7 mouse cellular contexts compared by ENCODE assay signal in the genomic region with DNA sequence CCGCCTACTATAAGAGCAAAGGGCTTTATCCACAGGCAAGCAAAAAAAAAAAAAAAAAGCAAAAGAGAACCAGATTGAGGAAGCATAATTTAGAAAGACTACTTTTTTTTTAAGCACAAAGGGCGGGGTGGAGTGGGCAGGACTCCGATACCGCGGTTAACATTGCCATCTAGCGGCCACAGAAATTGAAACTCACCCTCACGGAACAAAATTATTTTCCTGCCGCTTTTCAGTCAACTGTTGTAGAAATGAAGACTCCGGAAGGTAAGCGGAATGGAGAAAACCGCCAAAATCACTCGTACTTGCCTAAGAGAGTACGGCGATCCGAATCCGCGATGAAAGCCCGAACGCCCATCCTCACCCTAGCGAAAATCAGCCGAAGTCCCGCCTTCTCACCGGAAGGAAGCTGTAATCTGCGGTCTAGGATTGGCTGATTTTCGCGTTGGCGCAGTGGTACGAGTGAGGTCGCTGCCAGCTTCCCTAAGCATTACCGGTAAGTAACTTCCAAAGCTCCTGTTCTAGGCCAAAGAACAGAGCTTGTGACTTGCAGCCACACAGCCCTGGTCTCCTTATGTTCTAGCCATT. TPM values are rescaled to one million over a fixed set of nuclear protein-coding genes. Genes with fewer than 3 reads are reported as not detected.
DNase-seq lines count a peak whose midpoint lies in the region; ATAC-seq lines count a peak whose summit lies in the region.

Gene Tmem29, minus strand, starts transcription at position 389 of the 585 bp plus-strand sequence.

- no peaks in the 10 kb centered on the region for H3K27me3 ChIP-seq in intestine, embryonic 15.5 days (replicated peaks)
- no peaks in the 10 kb centered on the region for H3K27me3 ChIP-seq in midbrain, embryonic 10.5 days (ENCODE audit: low read depth, poor library complexity, severe bottlenecking)

- no peak within 1 kb of the TSS for H3K27ac ChIP-seq in intestine, embryonic 15.5 days
- peak within 1 kb of the TSS; percentile 82 for H3K27ac ChIP-seq in midbrain, embryonic 10.5 days (replicated peaks)

- no peaks in the 10 kb centered on the region for H3K4me1 ChIP-seq in intestine, embryonic 15.5 days (replicated peaks)
- peaks cover 7% of the 10 kb centered on the region; the same call in 1 of the 2 replicates for H3K4me1 ChIP-seq in midbrain, embryonic 10.5 days

- DNase-seq in adrenal gland, adult 18-20 months (ENCODE audit: low spot score in 2 of 2) = peak; percentile 68 to 79
- peak; percentile 89 for DNase-seq in embryo, embryonic 11 days
- peak; percentile 79 to 85 for DNase-seq in gastrocnemius, postnatal 36 days
- DNase-seq in left cerebral cortex, postnatal 25 days (ENCODE audit: low spot score in 2 of 2) = peak; percentile 90 to 91
- DNase-seq in midbrain, embryonic 10.5 days (ENCODE audit: low spot score) = peak; percentile 76
- DNase-seq in right cerebral cortex, postnatal 4 days = peak; percentile 74

- no peaks in the 10 kb centered on the region for H3K9me3 ChIP-seq in intestine, embryonic 15.5 days
- H3K9me3 ChIP-seq in midbrain, embryonic 10.5 days (replicated peaks) = no peaks in the 10 kb centered on the region

- peak; percentile 99 for ATAC-seq in intestine, embryonic 15.5 days

- H3K36me3 ChIP-seq in intestine, embryonic 15.5 days = no peaks in the 10 kb centered on the region
- H3K36me3 ChIP-seq in midbrain, embryonic 10.5 days = no peaks in the 10 kb centered on the region

- peak within 1 kb of the TSS; percentile 53 for H3K4me2 ChIP-seq in intestine, embryonic 15.5 days (replicated peaks)

- peak within 1 kb of the TSS; percentile 34 for H3K9ac ChIP-seq in intestine, embryonic 15.5 days

- under 1% methylated on average over 30 of the region's 30 CpGs for WGBS in intestine, embryonic 15.5 days
- 5% methylated on average over 30 of the region's 30 CpGs for WGBS in midbrain, embryonic 10.5 days

- H3K4me3 ChIP-seq in intestine, embryonic 15.5 days (replicated peaks) = peak within 1 kb of the TSS; percentile 43
- H3K4me3 ChIP-seq in midbrain, embryonic 10.5 days = peak within 1 kb of the TSS; percentile 50

- intact Hi-C loops in gastrocnemius, postnatal 36 days (cut with DNase I) = no loop called here
- intact Hi-C loops in left cerebral cortex, postnatal 25 days (cut with DNase I) = loop anchor here (1.0 kb wide), 1 partner anchor 19 kb away; no protein-coding TSS in a partner anchor

RNA-seq across cellular contexts. Expression of gene Tmem29, which starts in this region (rescaled TPM):
- total RNA-seq in adrenal gland, adult 18-20 months (2021) = 10 to 100 TPM; 19.1 to 24.0 TPM
- total RNA-seq in gastrocnemius, postnatal 36 days (2021) = 1 to 10 TPM; 3.2 to 4.6 TPM
- 28.4 and 29.9 TPM in 2 replicates for polyA plus RNA-seq in intestine, embryonic 15.5 days (2015; fragmentation: Nextera tagmentation; extraction: Ambion mirVana)
- 10 to 100 TPM; 43.6 to 51.0 TPM for total RNA-seq in left cerebral cortex, postnatal 25 days (2021)
- polyA plus RNA-seq in midbrain, embryonic 10.5 days (2016; fragmentation: Nextera tagmentation; extraction: Ambion mirVana) = 41.5 and 42.2 TPM in 2 replicates
